Mouse (Mus musculus): ENCODE measurements around the gene Dgkh. TPM values are rescaled to one million over a fixed set of nuclear protein-coding genes. Genes with fewer than 3 reads are reported as not detected.
"Not testable (repeated sequence)": the region's sequence is repeated elsewhere in the genome, so short reads cannot be mapped to it uniquely, and the experiment has no call there.

Gene Dgkh
- total and polyA plus RNA-seq, 2 experiments = 0.24 to 1.8 TPM

DNA sequence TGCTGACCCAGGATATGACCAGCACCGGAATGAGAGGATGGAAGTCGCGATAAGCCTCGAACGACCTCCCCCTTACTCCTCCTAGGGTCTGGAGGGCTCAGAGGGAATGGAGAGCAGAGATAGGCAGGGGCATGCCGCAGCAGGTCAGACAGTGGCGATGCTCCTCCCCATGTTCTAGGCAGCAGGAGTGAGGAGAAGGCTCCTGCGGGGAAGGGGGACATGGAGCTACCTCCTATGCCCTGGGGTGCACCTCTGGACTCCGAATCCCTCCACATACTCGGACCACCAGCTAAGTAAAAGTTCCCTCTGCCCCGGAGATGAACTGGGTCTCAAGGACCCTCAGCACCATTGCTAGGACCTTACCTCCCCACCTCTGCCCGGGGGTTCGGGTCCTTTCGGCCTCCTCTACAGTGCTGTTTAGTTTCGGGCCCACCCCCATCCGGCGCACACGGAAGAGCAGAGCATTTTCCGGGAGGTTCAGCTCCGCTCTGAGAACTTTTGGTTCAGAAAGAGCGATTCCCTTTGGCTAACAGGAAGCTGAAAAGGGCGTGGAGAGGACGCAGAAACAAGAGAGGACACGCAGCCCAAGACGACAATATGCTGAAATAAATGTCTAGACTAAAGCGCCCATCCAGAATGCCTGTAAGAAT lies 7.1 kb downstream of the Dgkh start:
- H3K9ac ChIP-seq (ENCODE audit: low read depth, low read length) = peak overlapping the region; percentile 74
- H3K4me3 ChIP-seq (ENCODE audit: insufficient read depth, low read depth, low read length) = peak overlapping the region; percentile 79
- 20% methylated on average over 26 of the region's 26 CpGs for WGBS
- peak overlapping the region; percentile 48 for H3K27ac ChIP-seq (replicated peaks; ENCODE audit: insufficient read depth, low read depth, low read length)
- H3K4me1 ChIP-seq (ENCODE audit: control insufficient read depth, insufficient read depth, low read length) = peaks cover 6% of the 10 kb centered on the region
- no peak for TF ChIP-seq CTCF (IDR thresholded peaks at IDR 0.05; ENCODE audit: low read depth, low read length)
- TF ChIP-seq POLR2A (IDR thresholded peaks at IDR 0.05; ENCODE audit: extremely low read depth, insufficient read depth, low read length) = no peak
- DNase-seq (ENCODE audit: extremely low read depth, low read depth, low spot score) = no peak
- no peaks in the 10 kb centered on the region; the same call in 1 of the 2 replicates for H3K79me2 ChIP-seq (ENCODE audit: control insufficient read depth, insufficient read depth, low read length)
- no peaks in the 10 kb centered on the region for H3K36me3 ChIP-seq (ENCODE audit: control insufficient read depth, insufficient read depth, low read length)
- H3K27me3 ChIP-seq (ENCODE audit: control insufficient read depth, insufficient read depth, low read length) = no peaks in the 10 kb centered on the region

DNA sequence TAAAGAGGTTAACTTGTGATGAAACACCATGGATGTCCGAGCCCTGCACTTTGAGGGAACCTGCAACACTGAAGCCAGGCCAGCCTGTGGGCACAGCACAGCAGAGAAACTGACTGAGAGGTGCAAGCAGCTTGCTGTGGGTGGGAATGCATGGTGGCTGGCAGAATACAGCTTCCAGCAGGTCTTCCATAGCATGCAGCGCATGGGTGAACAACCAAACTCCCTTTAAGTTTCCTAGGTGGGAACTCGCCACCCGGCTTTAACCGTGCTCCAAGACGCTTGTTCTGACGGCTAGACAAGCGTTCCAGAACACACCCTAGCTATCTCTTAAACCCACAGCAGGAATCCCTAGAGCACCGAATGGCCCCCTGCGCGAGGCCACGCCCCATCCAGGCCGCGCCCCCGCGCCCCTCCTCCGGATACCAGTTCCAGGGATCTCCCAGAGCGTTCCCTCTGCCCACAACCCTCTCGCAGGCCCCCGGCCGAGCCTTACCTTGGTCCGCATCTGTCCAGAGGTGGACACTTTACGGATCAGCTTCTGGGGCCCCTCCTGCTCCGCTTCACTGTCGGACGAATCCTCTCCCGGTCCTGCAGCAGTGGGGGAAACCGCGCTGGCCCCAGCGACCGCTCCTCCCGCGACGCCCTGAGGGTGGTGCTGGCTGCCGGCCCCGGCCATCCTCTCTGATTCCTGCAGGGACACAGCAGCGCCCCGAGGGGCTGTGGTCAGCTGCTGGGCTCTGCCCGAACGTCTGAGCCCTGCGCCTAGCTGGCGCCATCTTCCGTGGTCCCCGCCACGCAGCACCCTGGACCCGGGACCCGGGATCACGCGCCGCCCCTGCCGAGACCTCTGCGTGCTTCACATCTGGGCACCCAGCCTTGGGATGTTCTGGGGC lies 7.9 kb downstream of the Dgkh start:
- Histone ChIP-seq H3K9ac (ENCODE audit: low read depth, low read length) (peak overlapping the region; percentile 74), H3K4me3 (ENCODE audit: insufficient read depth, low read depth, low read length) (peak overlapping the region; percentile 79), H3K4me1 (ENCODE audit: control insufficient read depth, insufficient read depth, low read length) (peaks cover 6% of the 10 kb centered on the region), H3K36me3 (ENCODE audit: control insufficient read depth, insufficient read depth, low read length) (no peaks in the 10 kb centered on the region), H3K27ac (replicated peaks; ENCODE audit: insufficient read depth, low read depth, low read length) (no peak overlapping the region), H3K27me3 (ENCODE audit: control insufficient read depth, insufficient read depth, low read length) (no peaks in the 10 kb centered on the region), H3K79me2 (ENCODE audit: control insufficient read depth, insufficient read depth, low read length) (no peaks in the 10 kb centered on the region; the same call in 1 of the 2 replicates)
- 4% methylated on average over 52 of the region's 52 CpGs for WGBS
- TF ChIP-seq CTCF (IDR thresholded peaks at IDR 0.05; ENCODE audit: low read depth, low read length) (0 out of 2 replicates have a peak, but pooled peaks have one; percentile 18), POLR2A (IDR thresholded peaks at IDR 0.05; ENCODE audit: extremely low read depth, insufficient read depth, low read length) (no peak)
- no peak for DNase-seq (ENCODE audit: extremely low read depth, low read depth, low spot score)

- H3K27ac ChIP-seq (replicated peaks; ENCODE audit: insufficient read depth, low read depth, low read length); H3K4me1 ChIP-seq (ENCODE audit: control insufficient read depth, insufficient read depth, low read length); H3K9ac ChIP-seq (ENCODE audit: low read depth, low read length); DNase-seq (ENCODE audit: extremely low read depth, low read depth, low spot score); H3K4me3 ChIP-seq (ENCODE audit: insufficient read depth, low read depth, low read length); H3K27me3 ChIP-seq (ENCODE audit: control insufficient read depth, insufficient read depth, low read length); H3K79me2 ChIP-seq (ENCODE audit: control insufficient read depth, insufficient read depth, low read length); H3K36me3 ChIP-seq (ENCODE audit: control insufficient read depth, insufficient read depth, low read length): not testable (repeated sequence)
- WGBS = 90% methylated on average over 4 of the region's 4 CpGs
These were observed 8.9 kb downstream of the Dgkh start for GRCm38 (mm10) chr14:78723655-78724054.

- Histone ChIP-seq H3K4me3 (ENCODE audit: insufficient read depth, low read depth, low read length) (no peak overlapping the region), H3K4me1 (ENCODE audit: control insufficient read depth, insufficient read depth, low read length) (peaks cover 6% of the 10 kb centered on the region), H3K27me3 (ENCODE audit: control insufficient read depth, insufficient read depth, low read length) (no peaks in the 10 kb centered on the region), H3K9ac (ENCODE audit: low read depth, low read length) (no peak overlapping the region), H3K79me2 (ENCODE audit: control insufficient read depth, insufficient read depth, low read length) (no peaks in the 10 kb centered on the region; the same call in 1 of the 2 replicates), H3K36me3 (ENCODE audit: control insufficient read depth, insufficient read depth, low read length) (no peaks in the 10 kb centered on the region), H3K27ac (replicated peaks; ENCODE audit: insufficient read depth, low read depth, low read length) (no peak overlapping the region)
- 90% methylated on average over 5 of the region's 5 CpGs for WGBS
- DNase-seq (ENCODE audit: extremely low read depth, low read depth, low spot score) = no peak
- no peak for TF ChIP-seq CTCF (IDR thresholded peaks at IDR 0.05; ENCODE audit: low read depth, low read length)
- TF ChIP-seq POLR2A (IDR thresholded peaks at IDR 0.05; ENCODE audit: extremely low read depth, insufficient read depth, low read length) = no peak
These were observed 10.5 kb downstream of the Dgkh start for GRCm38 (mm10) chr14:78722031-78722430.

DNA sequence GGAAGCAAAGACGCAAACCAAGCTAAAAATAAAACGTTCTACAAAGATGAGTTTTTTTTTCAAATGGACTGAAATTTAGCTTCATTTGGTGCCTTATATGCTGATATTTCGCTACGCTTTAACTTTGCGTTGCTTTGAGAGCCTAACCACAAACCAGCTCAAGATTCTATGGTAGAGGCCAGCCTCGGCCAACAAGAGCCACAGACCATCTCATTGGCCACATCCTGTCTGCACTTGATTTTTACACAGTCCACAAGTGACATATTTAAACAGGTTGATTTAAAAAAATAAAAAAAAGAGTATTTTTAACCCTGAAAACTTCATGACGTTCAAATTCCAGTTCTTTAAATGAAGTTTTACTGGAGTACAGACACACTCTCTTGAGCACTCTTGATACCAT lies 16.5 kb downstream of the Dgkh start:
- no peaks in the 10 kb centered on the region for H3K27me3 ChIP-seq (ENCODE audit: control insufficient read depth, insufficient read depth, low read length)
- no peak overlapping the region for H3K9ac ChIP-seq (ENCODE audit: low read depth, low read length)
- no peaks in the 10 kb centered on the region for H3K4me1 ChIP-seq (ENCODE audit: control insufficient read depth, insufficient read depth, low read length)
- no peaks in the 10 kb centered on the region for H3K36me3 ChIP-seq (ENCODE audit: control insufficient read depth, insufficient read depth, low read length)
- no peaks in the 10 kb centered on the region for H3K79me2 ChIP-seq (ENCODE audit: control insufficient read depth, insufficient read depth, low read length)
- no peak overlapping the region for H3K4me3 ChIP-seq (ENCODE audit: insufficient read depth, low read depth, low read length)
- DNase-seq (ENCODE audit: extremely low read depth, low read depth, low spot score) = no peak
- H3K27ac ChIP-seq (replicated peaks; ENCODE audit: insufficient read depth, low read depth, low read length) = no peak overlapping the region
- TF ChIP-seq CTCF (IDR thresholded peaks at IDR 0.05; ENCODE audit: low read depth, low read length) = no peak
- 96% methylated on average over 7 of the region's 7 CpGs for WGBS
